Mouse (Mus musculus) embryonic fibroblast, embryonic 13.5 days (primary cell): Measurements from ENCODE around the gene Rab7. TPM values are rescaled to one million over a fixed set of nuclear protein-coding genes. Genes with fewer than 3 reads are reported as not detected.
"Not testable (repeated sequence)": the region's sequence is repeated elsewhere in the genome, so short reads cannot be mapped to it uniquely, and the experiment has no call there.

Experiments
- H3K27ac ChIP-seq: 2 replicates; pipeline ENCODE4 v1.5.1; 2012; ENCODE audit warnings: low read length, control low read depth, inconsistent platforms; ENCODE audit not compliant: insufficient read depth
- H3K4me1 ChIP-seq: 2 replicates; pipeline ENCODE4 v1.6.1; 2011; ENCODE audit warnings: low read length; ENCODE audit not compliant: control insufficient read depth, insufficient read depth
- H3K4me3 ChIP-seq: 2 replicates; pipeline ENCODE4 v1.5.1; 2011; ENCODE audit warnings: mild to moderate bottlenecking, control low read depth, low read length; ENCODE audit not compliant: insufficient read depth
- CTCF ChIP-seq: IDR thresholded peaks from 2 replicates; pipeline ENCODE4 v1.5.1; 2011; ENCODE audit warnings: mild to moderate bottlenecking, control low read depth, low read length, moderate library complexity, borderline replicate concordance; ENCODE audit not compliant: insufficient read depth
- POLR2A ChIP-seq: IDR thresholded peaks from 2 replicates; pipeline ENCODE4 v1.6.1; 2011; ENCODE audit warnings: low read depth, mild to moderate bottlenecking, control low read depth, low read length, moderate library complexity
- polyA plus RNA-seq: library from polyadenylated mRNA; stranded (reverse); fragments of >200 nt; gene quantifications from 2 replicates; pipeline ENCODE4 v1.2.4, GENCODE M21; 2011; ENCODE audit warnings: low read depth; ENCODE audit not compliant: missing spikeins, insufficient read length

The Rab7 gene
- polyA plus RNA-seq, 1 experiment = 255 TPM

DNA sequence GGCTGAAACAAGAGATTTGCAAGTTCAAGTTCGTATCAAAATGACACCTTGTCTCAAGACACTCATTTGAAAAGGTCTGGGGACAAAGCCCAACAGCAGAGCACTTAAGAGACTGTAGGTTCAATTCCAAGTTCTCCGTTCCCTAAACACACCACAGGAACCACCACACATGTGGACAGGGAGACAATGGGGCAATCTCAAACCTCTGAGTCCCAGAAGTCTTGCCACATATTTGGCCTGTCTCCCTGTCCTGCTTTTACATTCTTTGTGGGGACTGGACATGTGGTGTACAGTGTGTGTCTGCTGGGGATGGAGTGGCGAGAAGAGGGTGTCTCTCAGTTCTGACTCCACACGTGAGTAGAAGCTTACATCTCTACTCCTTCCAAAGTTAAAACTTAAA lies 35.9 kb downstream of the Rab7 start:
- no peak for TF ChIP-seq CTCF
- no peak for TF ChIP-seq POLR2A
- no peak overlapping the region for H3K4me3 ChIP-seq
- H3K4me1 ChIP-seq = no peaks in the 10 kb centered on the region
- H3K27ac ChIP-seq = no peak overlapping the region

DNA sequence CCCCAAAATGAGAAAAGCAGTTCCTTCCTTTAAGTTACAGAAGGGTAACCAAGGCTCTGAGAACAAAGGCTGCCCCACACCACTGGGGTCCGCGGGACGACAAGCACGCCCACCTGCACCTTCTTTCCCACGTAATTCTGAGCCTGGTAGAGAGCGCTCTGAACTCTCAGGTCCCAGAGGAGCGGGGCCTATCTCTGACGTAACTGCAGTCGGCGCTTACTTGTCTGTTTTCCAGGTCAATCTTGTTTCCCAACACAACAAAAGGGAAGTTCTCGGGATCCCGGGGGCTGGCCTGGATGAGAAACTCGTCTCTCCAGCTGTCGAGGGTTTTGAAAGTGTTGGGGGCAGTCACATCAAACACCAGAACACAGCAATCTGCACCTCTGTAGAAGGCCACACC lies 40.3 kb downstream of the Rab7 start:
- not testable (repeated sequence) for H3K27ac ChIP-seq, H3K4me3 ChIP-seq, H3K4me1 ChIP-seq

DNA sequence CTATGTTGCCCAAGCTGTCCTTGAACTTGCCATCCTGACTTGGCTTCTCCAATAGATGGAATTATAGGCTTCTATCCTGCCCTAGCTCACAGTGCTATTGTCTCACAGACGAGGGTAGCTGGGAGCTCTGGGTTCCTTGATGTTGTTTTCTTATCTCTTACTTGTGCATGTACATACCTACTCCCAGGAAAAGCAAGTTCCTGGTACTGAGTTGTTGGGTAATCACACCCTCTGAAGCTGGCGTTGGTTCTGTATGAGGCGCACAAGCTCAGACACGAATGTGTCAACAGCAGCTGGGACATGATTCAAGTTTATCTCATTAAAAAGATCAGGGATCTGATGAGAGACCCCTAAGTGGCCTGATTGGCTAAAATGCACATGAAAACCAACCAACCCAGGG lies 41.6 kb downstream of the Rab7 start:
- Histone ChIP-seq H3K4me1 (no peaks in the 10 kb centered on the region), H3K27ac (no peak overlapping the region), H3K4me3 (no peak overlapping the region)
- TF ChIP-seq CTCF = no peak
- no peak for TF ChIP-seq POLR2A

DNA sequence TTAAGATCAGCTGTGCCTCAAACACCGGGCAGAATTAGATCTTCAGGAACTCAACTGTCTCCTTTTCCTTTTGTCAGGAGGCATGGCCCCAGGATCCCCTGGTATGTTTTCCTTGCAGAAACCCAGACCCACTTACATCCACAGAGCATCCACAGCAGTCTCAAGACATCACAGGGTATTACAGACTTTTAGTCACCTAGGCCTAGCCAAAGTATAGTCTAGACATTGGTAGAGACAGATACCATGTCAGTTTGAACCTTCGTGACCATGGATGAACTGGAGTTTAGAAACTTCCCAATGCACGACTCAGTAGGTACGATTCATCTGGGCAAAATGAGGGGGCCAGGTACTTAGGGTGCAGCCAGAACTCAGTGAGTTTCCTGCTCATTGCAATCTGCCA lies 46.7 kb downstream of the Rab7 start:
- no peak overlapping the region for H3K4me3 ChIP-seq
- no peak overlapping the region for H3K27ac ChIP-seq
- H3K4me1 ChIP-seq = peaks cover 5% of the 10 kb centered on the region
- TF ChIP-seq POLR2A (no peak), CTCF (no peak)

DNA sequence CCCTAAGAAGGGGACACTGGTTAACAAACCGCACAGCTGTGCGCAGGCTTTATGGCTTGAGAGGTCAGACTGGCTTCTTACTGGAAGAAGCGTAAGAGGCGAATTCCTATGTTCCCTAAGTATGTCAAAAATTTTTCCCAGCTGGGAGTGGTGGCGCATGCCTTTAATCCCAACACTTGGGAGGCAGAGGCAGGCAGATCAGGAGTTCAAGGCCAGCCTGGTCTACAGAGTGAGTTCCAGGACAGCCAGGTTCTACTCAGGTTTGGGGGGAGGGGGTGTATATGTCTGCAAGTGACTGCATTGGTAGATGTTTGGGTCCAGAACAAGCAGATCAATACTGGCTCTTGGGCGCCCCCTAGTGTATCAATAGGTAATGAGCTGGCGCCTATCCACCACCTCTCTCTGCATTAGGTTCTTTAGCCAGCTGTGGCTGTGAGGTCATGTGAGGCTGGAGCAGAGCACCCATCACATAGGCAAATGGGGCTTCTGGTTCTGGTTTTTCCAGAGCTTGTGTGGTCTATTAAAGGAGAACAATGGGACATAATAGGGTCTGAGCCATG lies 47.3 kb downstream of the Rab7 start:
- Histone ChIP-seq H3K4me1 (peaks cover 10% of the 10 kb centered on the region), H3K4me3 (no peak overlapping the region), H3K27ac (no peak overlapping the region)
- TF ChIP-seq CTCF = no peak
- no peak for TF ChIP-seq POLR2A

DNA sequence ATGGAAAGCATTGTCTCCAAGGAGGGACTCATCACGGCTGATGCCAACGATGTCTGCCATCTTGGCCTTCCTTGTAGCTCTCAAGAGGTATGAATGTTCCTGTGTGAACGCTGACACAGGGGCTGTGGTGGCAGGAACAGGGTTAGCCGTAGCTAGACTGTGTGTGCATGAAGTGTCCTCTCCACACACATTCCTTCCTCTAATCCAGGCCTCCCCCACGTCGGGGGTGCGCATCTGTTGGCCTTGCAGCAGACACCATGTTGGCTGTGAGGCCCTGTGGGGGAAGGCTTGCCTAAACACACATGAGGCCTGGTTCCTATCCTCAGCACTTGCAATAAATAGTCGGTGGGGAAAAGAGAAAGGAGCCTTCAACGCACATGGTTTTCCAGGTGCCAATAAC lies 48.5 kb downstream of the Rab7 start:
- Histone ChIP-seq H3K4me1 (peaks cover 12% of the 10 kb centered on the region), H3K27ac (no peak overlapping the region), H3K4me3 (no peak overlapping the region)
- TF ChIP-seq POLR2A (no peak), CTCF (no peak)

DNA sequence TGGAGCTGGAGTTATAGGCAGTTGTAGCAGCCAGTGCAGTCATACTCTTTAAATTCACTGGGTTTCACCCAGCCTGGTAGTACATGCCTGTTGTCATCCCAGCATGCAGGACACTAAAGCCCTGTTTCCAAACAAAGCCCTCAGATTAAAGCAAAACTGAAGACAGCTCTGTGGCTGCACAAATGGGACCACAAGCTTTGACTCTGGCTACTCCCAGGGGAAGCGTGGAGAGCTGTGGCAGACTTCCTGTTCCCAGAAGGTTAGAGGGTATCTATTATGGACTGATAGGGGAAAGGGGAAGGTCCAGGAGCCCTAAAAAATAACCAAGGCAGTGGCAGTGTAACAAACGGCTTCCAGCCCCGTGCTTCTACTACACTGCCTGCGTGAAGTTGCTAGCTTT lies 49.6 kb downstream of the Rab7 start:
- no peak overlapping the region for H3K4me3 ChIP-seq
- peaks cover 12% of the 10 kb centered on the region for H3K4me1 ChIP-seq
- no peak overlapping the region for H3K27ac ChIP-seq
- TF ChIP-seq POLR2A (no peak), CTCF (no peak)

DNA sequence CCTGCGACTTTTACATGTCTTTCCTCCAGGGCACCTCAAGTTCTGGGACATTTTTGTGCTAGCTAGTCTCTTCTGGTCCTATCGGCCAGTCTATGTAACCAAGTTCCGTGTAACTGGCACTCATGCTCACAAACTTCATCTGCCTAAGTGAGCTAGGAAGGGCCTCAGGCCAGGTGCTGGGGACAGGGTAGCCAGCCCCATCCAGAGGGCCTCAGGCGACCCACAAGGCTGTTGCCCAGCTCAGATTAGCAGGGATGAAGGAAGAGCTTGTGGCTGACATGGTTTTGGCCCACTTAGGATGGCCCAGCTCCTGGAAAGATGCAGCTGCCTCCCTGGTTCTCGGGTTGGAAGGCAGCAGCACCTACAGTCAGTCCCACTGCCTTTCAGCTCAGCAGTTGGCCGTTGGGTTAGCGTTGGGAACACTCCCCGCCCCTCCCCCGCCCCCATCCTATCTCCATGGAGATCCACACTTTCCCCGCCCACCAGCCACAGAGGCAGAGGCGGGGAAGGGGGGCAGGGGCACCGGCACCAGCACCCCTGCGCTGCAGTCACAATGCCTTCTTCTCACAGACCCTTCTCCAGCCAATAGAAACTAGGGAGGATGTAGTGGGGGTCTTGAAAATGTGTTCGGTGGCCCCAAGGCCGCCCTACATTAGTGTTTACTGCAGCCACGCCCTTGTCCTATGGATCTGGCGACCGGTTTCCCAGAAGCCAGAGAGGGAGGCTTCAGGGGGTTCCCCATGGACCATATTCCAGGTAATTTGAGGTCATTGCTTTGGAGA lies 51.1 kb downstream of the Rab7 start:
- H3K4me3 ChIP-seq = no peak overlapping the region
- TF ChIP-seq POLR2A (peak; percentile 51), CTCF (no peak)

DNA sequence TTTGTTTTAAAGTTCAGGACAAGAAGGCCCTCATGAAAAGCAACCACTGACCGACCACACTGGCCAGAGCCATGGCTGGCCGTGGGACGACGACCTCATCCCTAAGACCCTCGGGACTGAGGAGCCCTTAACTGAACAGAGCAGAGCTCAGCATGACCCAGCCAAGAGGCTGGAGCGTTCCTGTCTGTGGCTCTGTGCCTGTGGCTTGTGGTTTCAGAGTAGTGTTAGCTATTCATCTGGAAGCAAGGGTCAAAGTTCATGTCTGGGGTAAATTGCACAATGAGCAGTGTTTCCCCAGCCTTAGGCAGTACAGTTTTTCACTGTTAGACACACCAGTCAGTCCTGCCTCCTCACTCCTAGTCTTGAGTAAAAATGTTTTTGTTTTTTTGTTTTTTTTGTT lies 52.3 kb downstream of the Rab7 start:
- Histone ChIP-seq H3K4me3 (no peak overlapping the region), H3K27ac (no peak overlapping the region), H3K4me1 (peaks cover 12% of the 10 kb centered on the region)
- TF ChIP-seq CTCF = no peak
- no peak for TF ChIP-seq POLR2A

More for the DNA sequence above, 51.1 kb downstream of the Rab7 start:
- Histone ChIP-seq H3K27ac (no peak overlapping the region), H3K4me1 (peaks cover 12% of the 10 kb centered on the region)

DNA sequence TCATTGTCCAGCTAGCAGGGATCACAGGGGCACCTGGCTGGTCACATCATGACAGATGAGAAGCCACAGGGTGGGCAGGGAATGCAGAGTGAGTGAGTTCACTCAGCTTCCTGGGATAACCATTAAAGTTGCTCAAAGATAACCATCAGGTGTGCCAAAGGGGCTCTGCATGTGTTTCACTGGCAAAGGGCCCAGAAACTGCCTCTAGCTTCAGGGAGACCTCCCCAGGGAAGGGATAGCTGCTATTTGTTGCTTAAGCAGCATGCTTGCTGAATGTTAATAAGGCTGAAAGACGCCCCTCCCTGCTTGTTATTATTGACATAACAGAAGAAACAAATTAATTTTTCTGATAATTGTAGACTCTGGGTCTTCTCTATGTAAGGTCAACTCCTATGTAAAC lies 53.2 kb downstream of the Rab7 start:
- no peak overlapping the region for H3K27ac ChIP-seq
- peaks cover 12% of the 10 kb centered on the region for H3K4me1 ChIP-seq
- TF ChIP-seq CTCF = no peak
- TF ChIP-seq POLR2A = no peak
- H3K4me3 ChIP-seq = no peak overlapping the region

DNA sequence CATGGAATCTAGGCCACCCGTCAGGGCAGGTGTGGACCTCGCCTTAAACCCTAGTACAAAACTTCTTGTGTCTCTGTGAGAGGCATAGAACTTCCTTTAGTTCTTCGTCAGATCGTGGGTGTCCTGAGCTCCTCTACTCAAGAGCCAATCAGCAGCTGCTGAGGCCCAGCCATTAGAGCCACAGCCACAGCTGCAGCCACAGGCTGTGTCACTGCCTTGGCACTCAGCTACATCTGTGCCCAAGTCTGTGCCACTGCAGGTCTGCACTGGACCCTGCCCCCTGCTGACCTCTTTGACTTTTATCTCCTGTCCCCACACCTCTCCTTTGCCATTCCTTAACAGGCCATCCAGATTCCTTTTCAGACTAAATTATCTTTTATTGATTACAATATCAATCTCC lies 53.9 kb downstream of the Rab7 start:
- H3K4me3 ChIP-seq = no peak overlapping the region
- H3K4me1 ChIP-seq = peaks cover 12% of the 10 kb centered on the region
- no peak overlapping the region for H3K27ac ChIP-seq
- no peak for TF ChIP-seq CTCF
- no peak for TF ChIP-seq POLR2A
